Mouse (Mus musculus) kidney, embryonic 14.5 days (tissue): ENCODE data around the gene Ttc13. TPM values are rescaled to one million over a fixed set of nuclear protein-coding genes. Genes with fewer than 3 reads are reported as not detected.

Experiments used
- ATAC-seq: fragments of 200-750 bp; cut with Nextera tagmentation; 2 replicates; pipeline ENCODE4 v1.8.0; 2017; ENCODE audit warnings: moderate number of reproducible peaks, mild to moderate bottlenecking, moderate TSS enrichment, moderate library complexity; ENCODE audit not compliant: low FRiP score, low TSS enrichment
- H3K27ac ChIP-seq: fragments of 300-500 bp; sonication (generic); 2 replicates; pipeline ENCODE4 v1.5.1; 2014; ENCODE audit warnings: low read depth, mild to moderate bottlenecking, low read length, moderate library complexity, mixed read lengths
- H3K27me3 ChIP-seq: fragments of 300-500 bp; sonication (generic); 2 replicates; pipeline ENCODE4 v1.6.1; 2014; ENCODE audit warnings: mild to moderate bottlenecking, low read length; ENCODE audit not compliant: control insufficient read depth, insufficient read depth
- H3K36me3 ChIP-seq: fragments of 300-500 bp; sonication (generic); 2 replicates; pipeline ENCODE4 v1.6.1; 2014; ENCODE audit warnings: low read length, mixed read lengths; ENCODE audit not compliant: control insufficient read depth, insufficient read depth
- H3K4me1 ChIP-seq: fragments of 300-500 bp; sonication (generic); 2 replicates; pipeline ENCODE4 v1.6.1; 2014; ENCODE audit warnings: low read length, mixed read lengths; ENCODE audit not compliant: control insufficient read depth, insufficient read depth
- H3K4me2 ChIP-seq: fragments of 300-500 bp; sonication (generic); replicated peaks from 2 replicates; pipeline ENCODE4 v1.6.1; 2014; ENCODE audit warnings: low read depth, mild to moderate bottlenecking, low read length
- H3K4me3 ChIP-seq: fragments of 300-500 bp; sonication (generic); 2 replicates; pipeline ENCODE4 v1.5.1; 2014; ENCODE audit warnings: mild to moderate bottlenecking, low read length
- H3K9ac ChIP-seq: fragments of 300-500 bp; sonication (generic); 2 replicates; pipeline ENCODE4 v1.6.1; 2014; ENCODE audit warnings: low read depth, mild to moderate bottlenecking, low read length, moderate library complexity
- H3K9me3 ChIP-seq: fragments of 300-500 bp; sonication (generic); 2 replicates; pipeline ENCODE4 v1.6.1; 2016; ENCODE audit warnings: low read length; ENCODE audit not compliant: control insufficient read depth
- WGBS: fragments of 180-500 bp; shearing (Covaris S2); extraction: QIAGEN DNeasy Blood & Tissue Kit; methylation state at CpG from one replicate; pipeline ENCODE4 v1.1.7; 2014; 5-methylcytosine and 5-hydroxymethylcytosine counted together
- polyA plus RNA-seq: library from polyadenylated mRNA; unstranded; fragments of >200 nt; fragmentation: Nextera tagmentation; extraction: Ambion mirVana; gene quantifications from 2 replicates; pipeline ENCODE4 v1.2.1, GENCODE M21; 2014

Gene Ttc13
- polyA plus RNA-seq, 1 experiment from 2014 or later, result 57.1 TPM

DNA sequence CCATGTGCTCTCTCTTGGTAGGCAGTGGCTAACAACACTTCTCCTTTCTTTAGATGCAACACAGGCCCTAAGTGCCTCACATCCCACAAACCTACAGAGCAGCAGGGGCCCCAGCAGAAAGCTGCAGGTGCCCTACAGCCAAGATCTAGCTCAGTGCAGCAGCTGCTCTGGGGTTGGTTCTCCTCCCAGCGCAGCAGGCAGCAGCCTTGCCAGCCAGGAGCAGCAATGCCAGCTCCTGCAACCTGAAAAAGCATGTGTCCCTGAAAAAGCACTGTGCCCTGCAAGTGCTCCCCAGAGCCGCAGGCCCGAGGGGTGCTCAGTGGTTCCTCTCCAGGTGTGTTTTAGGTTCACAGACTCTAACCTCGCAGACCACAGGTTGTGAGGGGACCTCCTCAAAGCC lies 45.1 kb downstream of the Ttc13 start:
- Histone ChIP-seq H3K9me3 (no peaks in the 10 kb centered on the region), H3K27me3 (no peaks in the 10 kb centered on the region), H3K9ac (no peak overlapping the region), H3K4me3 (no peak overlapping the region), H3K36me3 (peaks cover 50% of the 10 kb centered on the region), H3K4me2 (no peak overlapping the region), H3K27ac (no peak overlapping the region), H3K4me1 (0 out of 2 replicates have a peak, but pooled peaks cover 2% of the 10 kb centered on the region)
- ATAC-seq, result no peak
- WGBS, result 93% methylated on average over 4 of the region's 4 CpGs

DNA sequence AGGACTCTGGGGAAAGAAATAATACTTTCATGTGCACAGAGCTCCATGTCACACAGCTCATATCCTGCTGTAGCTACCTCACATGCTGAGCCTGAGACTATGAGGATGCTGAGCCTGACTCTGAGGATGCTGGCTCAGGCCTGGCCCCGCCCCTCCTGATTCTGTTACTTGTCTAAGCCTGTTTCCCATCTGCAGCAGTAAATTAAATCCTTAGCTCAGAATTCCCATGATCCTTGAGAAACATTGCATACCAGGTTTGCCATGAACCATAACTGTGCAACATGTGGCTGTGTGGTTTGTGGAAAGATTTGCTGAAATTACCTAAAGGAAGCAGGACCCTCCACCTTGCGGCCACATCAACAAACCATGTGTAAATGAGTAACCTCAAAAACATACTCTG lies 49.4 kb downstream of the Ttc13 start:
- ATAC-seq, result no peak
- Histone ChIP-seq H3K4me3 (no peak overlapping the region), H3K27ac (no peak overlapping the region), H3K9ac (no peak overlapping the region), H3K4me2 (no peak overlapping the region), H3K36me3 (peaks cover 28% of the 10 kb centered on the region), H3K27me3 (no peaks in the 10 kb centered on the region), H3K4me1 (0 out of 2 replicates have a peak, but pooled peaks cover 2% of the 10 kb centered on the region), H3K9me3 (no peaks in the 10 kb centered on the region)
- WGBS, result 88% methylated on average over 2 of the region's 2 CpGs

DNA sequence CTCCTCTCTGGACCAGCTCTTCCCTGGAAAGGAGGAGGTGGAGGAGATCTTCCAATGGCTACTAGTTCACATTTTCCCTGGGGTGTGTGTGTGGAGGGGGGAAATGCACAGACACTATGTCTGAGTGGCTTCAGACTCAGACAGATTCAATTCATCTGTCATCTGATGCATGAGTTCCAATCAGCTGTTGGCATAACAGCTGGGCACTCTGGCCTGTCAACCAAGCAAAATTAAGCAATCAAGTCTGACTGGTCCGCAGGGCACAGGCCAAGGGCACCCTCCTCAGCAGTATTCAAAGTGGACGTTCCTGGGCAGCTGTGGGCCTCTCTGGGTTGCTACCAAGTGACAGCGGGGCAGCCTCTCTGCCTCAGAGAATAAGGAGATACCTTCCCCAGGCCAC lies 53.0 kb downstream of the Ttc13 start:
- no peaks in the 10 kb centered on the region for H3K27me3 ChIP-seq
- H3K9me3 ChIP-seq, result no peaks in the 10 kb centered on the region
- peaks cover 14% of the 10 kb centered on the region for H3K36me3 ChIP-seq
- H3K9ac ChIP-seq, result no peak overlapping the region
- H3K27ac ChIP-seq, result no peak overlapping the region
- WGBS, result 74% methylated on average over 3 of the region's 3 CpGs
- H3K4me2 ChIP-seq, result no peak overlapping the region
- H3K4me1 ChIP-seq, result no peaks in the 10 kb centered on the region
- no peak overlapping the region for H3K4me3 ChIP-seq
- ATAC-seq, result no peak

DNA sequence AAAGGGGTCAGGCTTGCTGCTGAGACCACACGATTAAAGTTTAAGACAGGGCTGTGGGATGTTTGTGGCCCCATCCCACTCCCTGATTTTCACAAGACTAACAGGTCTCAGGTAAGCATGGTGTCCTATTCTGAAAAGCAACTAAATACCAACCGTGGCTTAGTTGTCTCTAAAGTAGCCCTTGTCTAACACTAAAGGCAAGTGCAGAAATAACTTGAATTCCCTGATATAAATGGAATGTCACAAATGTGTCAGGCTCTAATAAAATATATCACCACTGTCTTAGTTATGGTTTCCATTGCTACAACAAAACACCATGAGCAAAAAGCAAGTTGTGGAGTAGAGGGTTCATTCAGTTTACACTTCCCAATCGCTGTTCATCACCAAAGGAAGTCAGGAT lies 57.4 kb downstream of the Ttc13 start:
- ATAC-seq, result no peak
- H3K9ac ChIP-seq, result 0 out of 2 replicates have a peak overlapping the region, but pooled peaks have one; percentile 7
- H3K27me3 ChIP-seq, result no peaks in the 10 kb centered on the region
- 74% methylated on average over 3 of the region's 3 CpGs for WGBS
- H3K4me1 ChIP-seq, result peaks cover 19% of the 10 kb centered on the region
- H3K9me3 ChIP-seq, result no peaks in the 10 kb centered on the region
- H3K4me3 ChIP-seq, result no peak overlapping the region
- no peak overlapping the region for H3K27ac ChIP-seq
- no peaks in the 10 kb centered on the region for H3K36me3 ChIP-seq
- no peak overlapping the region for H3K4me2 ChIP-seq

DNA sequence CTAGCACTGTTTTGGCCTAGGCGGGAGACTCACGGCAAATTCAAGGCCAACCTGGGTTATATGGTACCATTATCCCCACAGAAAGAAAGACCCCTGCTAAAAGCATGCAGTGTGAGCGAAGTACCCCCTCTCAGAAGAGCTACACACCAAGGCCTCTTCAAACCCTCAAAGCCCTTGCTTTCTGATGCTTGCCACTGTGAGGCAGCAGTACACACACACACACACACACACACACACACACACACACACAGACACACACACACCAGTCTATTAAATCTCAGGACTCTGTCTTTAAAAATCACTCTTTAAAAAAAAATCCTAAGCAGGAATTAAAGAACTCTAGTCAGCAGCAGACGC lies 57.9 kb downstream of the Ttc13 start:
- Histone ChIP-seq H3K9ac (peak overlapping the region; percentile 90; the same call in 1 of the 2 replicates), H3K4me2 (peak overlapping the region; percentile 77), H3K4me1 (peaks cover 21% of the 10 kb centered on the region), H3K9me3 (no peaks in the 10 kb centered on the region), H3K36me3 (no peaks in the 10 kb centered on the region), H3K27me3 (no peaks in the 10 kb centered on the region), H3K4me3 (peak overlapping the region; percentile 91), H3K27ac (peak overlapping the region; percentile 66; the same call in 1 of the 2 replicates)
- ATAC-seq, result no peak
- 42% methylated on average over 4 of the region's 4 CpGs for WGBS

DNA sequence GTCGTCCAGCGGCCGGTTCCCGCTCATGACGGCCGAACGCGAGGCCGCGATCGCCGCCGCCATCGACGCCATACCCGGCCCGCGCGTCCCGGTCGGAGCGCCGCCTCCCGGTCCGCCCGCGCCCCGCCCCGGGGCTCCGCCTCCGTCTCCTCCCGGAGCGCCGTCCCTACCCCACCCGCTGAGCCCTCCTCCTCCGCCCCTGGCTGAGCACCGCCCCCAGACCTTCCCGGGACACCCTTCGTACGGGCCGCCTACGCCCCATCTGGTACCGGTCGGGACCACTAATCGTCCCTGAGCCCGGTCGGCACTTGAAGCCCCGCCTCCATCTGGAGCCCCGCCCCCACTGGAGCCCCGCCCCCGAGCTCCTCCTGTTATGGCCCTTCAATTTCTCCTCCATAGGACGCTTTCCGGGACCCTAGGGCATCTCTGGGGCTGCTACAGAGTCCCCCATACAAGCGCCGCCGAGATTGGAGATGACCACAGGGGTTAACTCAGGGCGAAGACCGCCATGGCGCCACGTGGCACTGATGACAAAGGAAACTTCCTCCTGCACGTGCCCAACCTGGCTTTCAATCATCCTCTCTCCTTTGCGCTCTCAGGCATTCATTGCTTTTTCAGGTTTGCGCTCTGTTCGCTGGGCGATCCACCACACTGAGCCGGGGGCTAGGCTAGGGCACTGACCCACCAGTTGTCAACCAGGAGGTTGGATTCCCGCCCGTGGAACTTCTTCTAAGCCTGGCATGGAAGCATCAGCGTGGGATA lies 58.5 kb downstream of the Ttc13 start, which contains the start of gene 2310022B05Rik:
2310022B05Rik (minus strand) TSS at position 258 of the 762 bp plus-strand sequence.
- peaks cover 26% of the 10 kb centered on the region for H3K4me1 ChIP-seq
- H3K27me3 ChIP-seq, result no peaks in the 10 kb centered on the region
- H3K9ac ChIP-seq, result peak within 1 kb of the TSS; percentile 90
- peak; percentile 96 for ATAC-seq
- peak within 1 kb of the TSS; percentile 77 for H3K4me2 ChIP-seq
- 2% methylated on average over 52 of the region's 69 CpGs for WGBS
- peak within 1 kb of the TSS; percentile 91 for H3K4me3 ChIP-seq
- H3K36me3 ChIP-seq, result no peaks in the 10 kb centered on the region
- H3K27ac ChIP-seq, result peak within 1 kb of the TSS; percentile 83
- H3K9me3 ChIP-seq, result no peaks in the 10 kb centered on the region

DNA sequence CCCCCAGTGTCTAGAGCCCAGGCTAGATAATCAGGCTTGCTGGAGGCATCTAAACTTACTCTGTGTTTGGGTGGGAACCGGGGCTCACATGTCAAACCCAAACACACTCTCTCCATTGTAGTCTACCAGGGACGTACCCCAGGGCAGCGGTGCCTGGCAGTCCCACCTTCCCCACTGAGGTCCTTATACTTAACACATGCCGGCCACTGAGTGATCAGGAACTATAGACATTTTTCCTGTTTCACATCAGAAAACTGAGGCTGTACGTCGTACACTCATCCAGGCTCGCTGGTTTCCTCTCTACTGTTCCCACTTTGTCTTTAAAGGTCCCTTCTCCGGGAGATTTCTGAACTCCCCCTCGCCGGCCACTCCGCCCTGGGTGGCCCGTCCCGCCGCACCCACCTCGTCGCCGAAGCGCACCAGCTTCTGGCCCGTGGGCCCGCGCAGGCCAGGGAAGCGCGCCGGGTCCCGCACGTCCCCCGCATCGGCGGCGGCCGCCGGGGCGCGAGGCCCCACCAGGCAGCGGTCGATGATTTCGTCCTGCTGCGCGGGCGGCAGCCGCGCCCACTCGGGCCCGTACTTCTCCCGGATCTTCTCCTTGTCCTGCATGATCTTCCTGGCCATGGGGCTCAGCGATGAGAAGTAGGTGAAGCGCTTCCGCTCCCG lies 59.2 kb downstream of the Ttc13 start:
- peak overlapping the region; percentile 77 for H3K4me2 ChIP-seq
- H3K27me3 ChIP-seq, result no peaks in the 10 kb centered on the region
- peaks cover 31% of the 10 kb centered on the region for H3K4me1 ChIP-seq
- peak; percentile 49 for ATAC-seq
- H3K4me3 ChIP-seq, result peak overlapping the region; percentile 91
- H3K9me3 ChIP-seq, result no peaks in the 10 kb centered on the region
- whole genome bisulfite sequencing, result under 1% methylated on average over 47 of the region's 49 CpGs
- no peaks in the 10 kb centered on the region for H3K36me3 ChIP-seq
- H3K9ac ChIP-seq, result peak overlapping the region; percentile 90
- H3K27ac ChIP-seq, result peak overlapping the region; percentile 83

DNA sequence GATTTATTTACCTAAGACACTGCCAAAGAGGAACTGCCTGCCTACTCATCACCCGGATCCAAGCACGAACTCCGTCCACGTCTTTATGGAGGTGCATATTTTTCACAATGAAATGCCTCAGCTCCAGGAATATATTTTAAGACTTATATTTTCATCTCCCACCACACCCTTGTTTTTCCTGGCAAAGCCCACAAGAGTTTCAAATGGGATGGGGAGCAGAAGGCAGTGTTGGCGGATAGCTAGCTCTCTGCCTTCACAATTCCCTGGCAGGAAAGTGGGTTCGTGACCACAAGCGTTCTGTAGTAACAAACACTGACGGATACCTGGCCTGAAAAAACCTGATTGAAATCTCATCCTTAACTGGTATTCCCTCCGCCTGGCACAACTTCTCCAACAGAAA lies 60.0 kb downstream of the Ttc13 start:
- H3K9me3 ChIP-seq, result no peaks in the 10 kb centered on the region
- ATAC-seq, result no peak
- H3K27ac ChIP-seq, result peak overlapping the region; percentile 83; the same call in 1 of the 2 replicates
- H3K4me3 ChIP-seq, result peak overlapping the region; percentile 91
- peak overlapping the region; percentile 77 for H3K4me2 ChIP-seq
- 25% methylated on average over 9 of the region's 9 CpGs for WGBS
- H3K4me1 ChIP-seq, result peaks cover 32% of the 10 kb centered on the region
- peak overlapping the region; percentile 90 for H3K9ac ChIP-seq
- H3K27me3 ChIP-seq, result no peaks in the 10 kb centered on the region
- no peaks in the 10 kb centered on the region for H3K36me3 ChIP-seq

DNA sequence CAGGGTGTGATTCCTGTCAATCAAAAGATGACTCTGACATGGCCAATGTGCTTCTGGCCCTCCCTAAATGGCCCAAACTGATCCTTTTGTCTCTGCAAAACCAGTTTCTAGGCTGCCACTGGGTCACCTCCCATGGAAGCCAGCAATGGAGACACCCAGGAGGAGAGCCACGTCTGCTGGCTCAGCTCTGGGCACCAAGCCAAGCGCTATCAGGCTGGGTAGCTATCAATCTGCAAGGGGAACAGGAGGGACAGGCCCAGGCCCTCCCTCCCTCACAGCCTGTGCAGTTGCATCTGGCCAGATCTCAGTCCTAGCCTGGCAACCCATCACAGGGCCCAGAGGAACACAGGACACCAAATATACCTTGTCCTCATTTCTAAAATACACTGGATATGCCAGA lies 63.4 kb downstream of the Ttc13 start:
- H3K4me1 ChIP-seq, result peaks cover 52% of the 10 kb centered on the region
- ATAC-seq, result no peak
- WGBS, result 30% methylated on average over 2 of the region's 2 CpGs

More for the DNA sequence above, 63.4 kb downstream of the Ttc13 start:
- H3K27me3 ChIP-seq, result no peaks in the 10 kb centered on the region
- no peak overlapping the region for H3K9ac ChIP-seq
- H3K36me3 ChIP-seq, result peaks cover 7% of the 10 kb centered on the region; the same call in 1 of the 2 replicates
- no peak overlapping the region for H3K4me3 ChIP-seq
- peak overlapping the region; percentile 19; the same call in 1 of the 2 replicates for H3K27ac ChIP-seq
- H3K4me2 ChIP-seq, result 0 out of 2 replicates have a peak overlapping the region, but pooled peaks have one; percentile 8
- no peaks in the 10 kb centered on the region for H3K9me3 ChIP-seq
